Mouse (Mus musculus) lung, postnatal 10 days (tissue): ENCODE data around the gene Plekhb2.

Source experiments
- DNase-seq: peaks from one replicate; pipeline ENCODE4 v3.0.0; 2021

Plekhb2 gene

GRCm38 (mm10) chr1:34867574-34867955, 17.8 kb downstream of the Plekhb2 start:
- DNase-seq, result no peak

DNA sequence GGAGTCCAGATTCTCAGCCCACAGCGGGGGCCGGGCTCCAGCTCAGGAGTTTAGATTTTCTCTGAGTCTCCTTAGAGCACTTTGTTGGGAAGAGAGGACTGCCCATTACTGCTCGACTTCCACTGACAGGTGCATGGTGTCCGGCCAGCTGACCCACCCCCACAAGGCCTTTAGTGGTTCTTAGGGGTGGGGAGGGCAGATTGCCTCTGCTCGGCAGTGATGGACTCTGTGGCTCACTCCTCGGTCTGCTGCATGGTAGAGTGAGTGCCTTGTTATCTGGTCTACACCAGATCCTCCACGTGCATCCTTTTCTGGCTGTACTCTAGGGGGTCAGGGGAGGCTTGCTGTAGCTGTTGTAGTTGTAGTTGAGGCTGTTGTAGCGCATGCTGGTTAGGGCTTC, 18.6 kb downstream of the Plekhb2 start:
- no peak for DNase-seq

- no peak for DNase-seq
These were observed 19.5 kb downstream of the Plekhb2 start for GRCm38 (mm10) chr1:34869231-34869630.

GRCm38 (mm10) chr1:34871170-34871569, 21.4 kb downstream of the Plekhb2 start:
- no peak for DNase-seq

DNA sequence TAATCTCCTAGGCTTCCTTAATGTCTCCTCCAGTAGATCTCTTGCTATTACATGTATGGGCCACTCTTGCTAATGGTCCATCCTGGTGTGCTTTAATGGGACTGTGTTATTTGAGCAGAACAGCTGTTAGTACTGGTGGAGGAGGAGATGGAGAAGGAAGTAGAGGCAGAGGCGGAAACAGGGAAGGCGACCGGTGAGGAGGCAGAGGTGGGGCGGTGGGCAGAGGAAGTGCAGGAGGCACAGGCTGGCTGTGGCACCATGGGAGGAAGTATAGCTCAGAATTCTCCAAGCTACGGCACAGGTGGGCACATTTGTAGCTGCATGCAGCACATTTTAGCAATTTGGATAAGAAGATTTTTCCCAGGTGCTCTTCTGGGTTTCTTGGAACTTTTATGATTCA, 23.8 kb downstream of the Plekhb2 start:
- no peak for DNase-seq

DNA sequence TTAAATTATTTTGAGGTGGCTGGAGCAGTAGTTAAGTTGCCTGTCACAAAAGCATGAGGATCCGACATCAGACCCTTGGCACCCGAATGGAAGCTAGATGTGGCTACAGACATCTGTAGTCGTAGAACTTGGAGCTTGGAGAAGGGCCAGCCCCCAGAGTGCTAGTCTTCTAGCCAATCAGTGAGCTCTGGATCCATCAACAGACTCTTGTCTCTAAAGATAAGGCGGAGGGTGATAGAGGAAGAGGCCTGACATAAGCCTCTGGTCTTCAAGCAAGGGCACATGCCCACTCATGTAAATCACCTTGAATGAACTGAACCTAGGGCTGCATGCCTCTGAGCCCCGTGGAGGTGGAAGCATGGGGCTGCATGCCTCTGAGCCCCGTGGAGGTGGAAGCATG, 29.8 kb downstream of the Plekhb2 start:
- no peak for DNase-seq

DNA sequence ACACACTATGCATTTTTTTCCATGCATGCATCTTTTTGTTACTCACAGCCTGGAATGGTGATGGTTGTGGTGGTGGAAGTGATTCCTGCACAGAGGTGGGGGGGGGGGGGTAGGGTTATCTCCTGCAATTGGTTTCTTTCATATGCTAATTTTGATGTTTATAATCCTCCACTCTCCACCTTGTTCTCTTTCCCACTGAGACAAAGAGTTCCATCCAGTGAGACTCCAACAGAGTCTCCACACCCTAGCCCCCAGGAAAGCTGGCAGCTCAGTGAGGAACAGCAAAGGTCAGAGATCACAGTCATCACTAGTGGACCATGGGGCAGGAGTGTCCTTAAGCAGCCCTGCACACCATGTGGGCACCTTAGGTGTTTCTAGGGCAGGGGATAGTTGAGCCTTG, 34.0 kb downstream of the Plekhb2 start:
- DNase-seq, result no peak

GRCm38 (mm10) chr1:34891559-34892289, 41.9 kb downstream of the Plekhb2 start:
- peak; percentile 48 for DNase-seq

DNA sequence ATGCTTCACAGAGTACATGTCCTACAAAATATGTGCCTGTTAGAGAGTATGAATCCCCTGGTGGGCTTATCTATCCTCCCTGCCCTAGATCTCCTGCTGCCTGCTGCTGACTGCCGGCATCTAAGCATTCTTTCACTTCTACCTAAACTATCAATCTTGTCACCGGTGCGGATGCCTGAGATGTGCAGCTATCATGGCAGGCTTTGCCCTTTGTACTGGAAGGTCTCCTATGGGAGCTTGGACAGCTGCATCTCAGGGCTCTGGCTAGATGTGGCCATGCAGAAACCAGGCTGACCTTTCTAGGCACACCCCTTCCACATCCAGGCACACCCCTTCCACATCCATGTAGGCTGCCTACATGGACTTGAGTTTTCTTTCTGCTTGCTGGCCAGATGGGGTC, 42.7 kb downstream of the Plekhb2 start:
- no peak for DNase-seq

DNA sequence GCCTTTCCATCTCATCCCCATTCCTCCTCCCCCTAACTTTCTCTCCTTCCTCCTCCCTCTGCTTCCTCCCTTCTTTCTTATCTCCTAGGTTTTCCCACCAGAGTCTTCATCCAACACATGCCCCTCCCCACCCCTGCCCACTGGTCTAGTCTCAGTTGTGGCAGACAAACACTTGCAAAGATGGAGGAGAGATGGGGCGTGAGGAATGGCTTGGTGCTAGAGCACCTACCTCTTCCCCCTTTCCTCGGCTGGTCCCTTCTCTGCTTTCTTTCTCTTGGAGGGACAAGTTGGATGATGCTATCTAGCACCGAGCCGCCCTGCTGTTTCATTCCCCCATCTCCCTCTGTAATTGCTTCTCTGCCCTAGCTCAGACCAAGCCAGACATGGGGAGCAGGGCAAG, 43.6 kb downstream of the Plekhb2 start:
- DNase-seq, result no peak

DNA sequence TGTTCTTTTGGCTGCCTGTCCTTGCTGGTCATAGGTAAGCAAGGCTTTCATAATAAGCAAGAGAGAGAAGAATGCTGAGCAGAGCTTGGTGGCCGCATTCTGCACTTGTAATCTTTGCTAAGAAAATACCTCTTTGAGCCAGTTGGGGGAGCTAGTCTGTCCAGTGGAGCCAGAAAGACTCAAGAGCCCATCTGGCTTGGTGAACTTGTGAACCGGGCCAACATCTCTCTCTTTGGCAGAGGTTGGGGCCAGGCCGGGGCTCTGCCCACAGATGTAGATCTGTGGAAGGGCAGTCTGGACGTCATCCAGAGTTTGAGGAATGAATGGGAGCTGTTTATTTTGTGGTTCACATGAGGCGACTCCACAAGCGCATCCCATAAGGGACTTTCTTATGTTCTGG, 44.1 kb downstream of the Plekhb2 start:
- peak; percentile 41 for DNase-seq

DNA sequence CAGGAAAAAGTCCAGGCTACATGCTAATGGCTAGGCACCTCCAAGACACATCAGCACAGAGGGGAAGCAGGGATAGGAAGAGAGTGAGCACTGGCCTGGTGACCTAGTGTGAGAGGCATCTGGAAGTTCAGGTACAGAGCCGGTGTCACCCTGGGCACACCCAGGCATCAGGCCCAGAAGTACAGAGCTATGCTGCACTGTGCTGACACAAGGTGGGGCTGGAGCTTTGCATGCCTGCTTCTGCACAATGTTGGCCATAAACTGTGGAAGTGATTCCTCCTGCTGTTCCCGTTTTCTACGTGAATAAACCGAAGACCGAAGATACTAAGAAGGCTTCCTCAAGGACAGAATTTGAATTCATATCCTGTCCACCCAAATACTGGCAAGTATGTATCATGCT, 46.3 kb downstream of the Plekhb2 start:
- DNase-seq, result no peak

DNA sequence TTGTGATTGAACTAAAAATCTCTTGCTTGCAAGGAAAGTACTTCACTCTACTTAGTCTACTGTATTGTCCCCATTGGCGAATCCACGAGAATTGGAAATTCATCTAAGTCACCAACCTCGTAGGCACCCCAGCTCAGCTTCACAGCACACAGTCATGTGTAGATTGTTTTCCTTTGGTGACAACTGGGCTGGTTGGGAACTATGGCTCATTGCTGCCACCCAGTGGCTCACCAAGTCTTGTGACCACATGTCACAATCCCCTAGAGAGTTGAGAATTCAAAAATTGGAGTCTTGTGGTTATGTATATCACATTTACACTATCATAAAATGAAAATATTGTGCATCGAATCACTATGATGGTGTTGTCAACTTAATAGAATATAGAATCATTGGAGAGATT, 47.1 kb downstream of the Plekhb2 start:
- peak; percentile 61 for DNase-seq

DNA sequence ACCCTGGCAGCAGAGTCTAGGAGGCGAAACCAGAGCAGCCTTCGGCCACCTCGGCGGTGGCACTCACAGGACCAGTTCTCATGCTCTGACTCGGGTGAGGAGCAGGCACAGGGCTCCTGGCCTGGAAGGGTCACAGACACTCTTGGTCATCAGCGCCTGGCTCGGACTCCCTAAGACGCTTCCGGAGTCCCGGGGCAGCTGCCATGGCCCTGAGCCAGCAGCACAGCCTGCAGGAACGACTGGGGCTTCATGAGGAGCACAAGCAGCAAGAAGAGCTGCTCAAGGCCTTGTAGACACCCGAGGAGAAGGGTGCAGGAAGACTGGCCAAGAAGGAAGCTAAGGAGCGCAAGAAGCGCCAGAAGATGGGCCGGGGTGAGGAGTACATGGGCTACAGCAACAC, 78.9 kb downstream of the Plekhb2 start:
- DNase-seq, result peak; percentile 63
